Mouse (Mus musculus) layer of hippocampus, adult 6 months (tissue): Measurements from ENCODE around the gene Nav2. TPM values are rescaled to one million over a fixed set of nuclear protein-coding genes. Genes with fewer than 3 reads are reported as not detected.

ENCODE experiments used
- long read RNA-seq, 2 experiments: library from polyadenylated mRNA; unstranded; transcript quantifications; one replicate each; pipeline ENCODE4 v2.0.0; 2019 to 2020
- polyA plus RNA-seq: library from polyadenylated mRNA; unstranded; fragments of <200 nt; fragmentation: Nextera tagmentation; gene quantifications from 2 replicates; pipeline ENCODE4 v1.2.3, GENCODE M21; 2021

Nav2 gene
- polyA plus RNA-seq = 9.0 and 9.8 TPM in 2 replicates
- long read RNA-seq, experiment 1, partial matches to known transcripts = 1 of 11 reads
- long read RNA-seq, experiment 1, other reads (novel, unspliced or antisense) = 10 of 11 reads
- long read RNA-seq, experiment 2, partial matches to known transcripts = 10 of 48 reads
- long read RNA-seq, experiment 2, other reads (novel, unspliced or antisense) = 34 of 48 reads

DNA sequence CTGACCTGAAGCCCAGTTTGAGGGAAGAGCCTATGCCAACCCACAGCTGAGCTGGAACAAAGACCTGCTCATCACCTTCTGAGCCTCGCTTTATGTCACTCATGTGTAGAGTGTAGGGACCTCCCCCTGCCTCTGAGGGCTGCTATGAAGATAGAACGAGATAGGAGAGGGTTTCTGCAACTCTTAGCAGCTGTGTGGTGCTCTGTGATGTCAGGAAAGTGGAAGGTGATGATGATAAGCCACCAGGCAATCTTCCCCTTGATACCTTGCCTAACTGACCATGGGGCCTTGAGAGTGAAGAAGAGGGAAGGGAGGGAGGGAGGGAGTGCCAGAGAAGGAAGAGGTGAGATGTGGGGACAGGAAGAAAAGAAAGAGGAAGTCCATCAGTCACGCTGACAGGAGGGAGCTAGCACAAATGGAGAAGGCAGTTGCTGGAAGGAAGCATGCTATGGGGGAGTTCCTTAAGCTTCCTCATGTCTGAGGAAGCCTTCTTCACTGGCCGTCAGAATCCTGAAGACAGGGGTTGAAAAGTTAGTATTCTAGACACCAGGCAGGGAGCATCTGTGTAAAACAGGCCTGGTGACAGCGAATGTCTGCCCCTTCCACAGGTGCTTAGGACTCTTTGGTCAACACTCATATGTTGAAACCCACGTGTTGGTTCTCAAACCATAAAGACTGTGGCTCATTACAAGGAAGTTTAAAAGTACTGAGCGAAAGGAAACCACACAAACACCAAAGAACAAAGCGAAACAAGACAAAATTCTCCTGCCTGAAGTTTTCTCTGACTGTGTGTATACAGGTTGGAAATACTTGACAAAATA lies at the start of gene Nav2:
Gene Nav2, plus strand, starts transcription at position 196 of the 821 bp plus-strand sequence.

DNA sequence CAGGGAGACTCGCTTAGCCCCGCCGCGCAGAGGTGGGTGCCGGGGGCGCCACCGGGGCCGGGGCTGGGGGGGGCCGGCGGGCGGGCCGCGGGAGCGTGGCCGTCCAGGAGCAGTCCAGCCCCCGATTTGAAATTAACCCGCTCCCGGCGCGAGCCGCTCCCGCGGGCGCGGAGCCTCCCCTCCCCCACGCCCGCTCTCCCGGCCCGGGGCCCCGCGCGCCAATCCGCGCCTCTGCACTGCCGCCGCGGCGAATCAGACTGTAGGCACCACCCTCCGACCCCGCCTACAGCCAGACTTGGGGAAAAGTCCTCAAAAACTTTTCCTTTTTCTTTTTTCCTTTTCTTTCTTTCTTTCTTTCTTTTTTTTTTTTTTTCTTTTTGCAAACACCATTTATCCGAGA lies 27.0 kb upstream of the Nav2 start, which contains the start of gene E2f8:
Gene E2f8, minus strand, starts transcription at position 111 of the 400 bp plus-strand sequence.

DNA sequence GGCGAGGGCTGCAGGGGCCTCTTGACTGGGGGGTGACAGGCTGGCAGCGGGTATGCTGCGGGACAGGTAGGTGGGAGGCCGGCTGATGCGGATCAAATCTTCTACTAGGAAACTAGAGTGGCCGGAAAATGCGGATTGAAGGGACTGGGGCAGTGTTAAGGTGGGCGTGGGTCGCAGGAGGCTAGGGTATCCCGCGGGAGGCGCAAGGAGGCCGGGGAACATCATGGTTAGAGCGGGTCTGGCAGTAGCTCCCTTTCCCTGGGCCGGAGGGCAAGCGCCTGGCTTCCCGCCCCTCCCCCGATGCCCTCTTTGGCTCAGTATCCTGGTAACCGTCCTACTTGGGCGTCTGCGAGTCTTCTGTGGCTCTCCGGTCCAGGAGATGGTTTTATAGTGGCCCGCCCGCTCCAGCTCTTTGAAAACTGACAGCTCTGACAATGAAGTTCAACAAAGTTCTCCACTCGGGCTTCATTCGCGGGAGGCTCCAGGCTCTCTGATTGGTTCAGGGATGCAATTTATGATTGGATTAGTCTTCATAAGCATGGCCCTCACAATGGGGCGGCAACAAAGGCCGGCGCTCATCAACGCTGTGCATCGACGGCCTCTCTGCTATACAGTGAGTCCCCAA lies 728.1 kb downstream of the Nav2 start, which contains the start of gene Dbx1:
Gene Dbx1, minus strand, starts transcription at position 359 of the 625 bp plus-strand sequence.

Other genes starting within 250 kb of the Nav2 start
- 16.7 and 20.4 TPM in 2 replicates for gene Zdhhc13, start 119.7 kb upstream of the Nav2 start, polyA plus RNA-seq
- gene Csrp3, start 60.7 kb upstream of the Nav2 start, polyA plus RNA-seq = not detected in 2 replicates
- gene E2f8, start 27.1 kb upstream of the Nav2 start, polyA plus RNA-seq = 0.11 and 0.14 TPM in 2 replicates